Mouse (Mus musculus) lung, adult 2 months (tissue): Measurements from ENCODE around the gene AC153137.1. TPM values are rescaled to one million over a fixed set of nuclear protein-coding genes. Genes with fewer than 3 reads are reported as not detected.
"Not testable (repeated sequence)": the region's sequence is repeated elsewhere in the genome, so short reads cannot be mapped to it uniquely, and the experiment has no call there.

ENCODE experiments used
- DNase-seq: peaks from one replicate; pipeline ENCODE4 v3.0.0; 2022
- H3K4me1 ChIP-seq: fragments of 200-500 bp; 2 replicates; pipeline ENCODE4 v1.6.1; 2011; ENCODE audit warnings: low read length; ENCODE audit not compliant: control insufficient read depth, insufficient read depth
- H3K4me3 ChIP-seq: fragments of 200-500 bp; replicated peaks from 2 replicates; pipeline ENCODE3; 2011; ENCODE audit warnings: low read depth, mild to moderate bottlenecking, control low read depth, low read length; ENCODE audit errors: extremely low read depth
- CTCF ChIP-seq: fragments of 200-500 bp; IDR thresholded peaks from 2 replicates; pipeline ENCODE4 v1.5.1; 2011; ENCODE audit warnings: mild to moderate bottlenecking, low read length, control low read depth; ENCODE audit not compliant: insufficient read depth
- POLR2A ChIP-seq: fragments of 200-500 bp; IDR thresholded peaks from 2 replicates; pipeline ENCODE4 v1.6.1; 2011; ENCODE audit warnings: low read depth, mild to moderate bottlenecking, control low read depth, low read length, borderline replicate concordance; ENCODE audit errors: extremely low read depth
- WGBS: fragments of 180-500 bp; shearing (Covaris S2); methylation state at CpG from one replicate; pipeline ENCODE4 v1.1.7; 2018; 5-methylcytosine and 5-hydroxymethylcytosine counted together
- polyA plus RNA-seq: library from polyadenylated mRNA; depleted of rRNA; stranded (reverse); fragments of >200 nt; gene quantifications from 2 replicates; pipeline ENCODE4 v1.2.3, GENCODE M21; 2012; rRNA removed

The AC153137.1 gene
- polyA plus RNA-seq, result not detected in 2 replicates

DNA sequence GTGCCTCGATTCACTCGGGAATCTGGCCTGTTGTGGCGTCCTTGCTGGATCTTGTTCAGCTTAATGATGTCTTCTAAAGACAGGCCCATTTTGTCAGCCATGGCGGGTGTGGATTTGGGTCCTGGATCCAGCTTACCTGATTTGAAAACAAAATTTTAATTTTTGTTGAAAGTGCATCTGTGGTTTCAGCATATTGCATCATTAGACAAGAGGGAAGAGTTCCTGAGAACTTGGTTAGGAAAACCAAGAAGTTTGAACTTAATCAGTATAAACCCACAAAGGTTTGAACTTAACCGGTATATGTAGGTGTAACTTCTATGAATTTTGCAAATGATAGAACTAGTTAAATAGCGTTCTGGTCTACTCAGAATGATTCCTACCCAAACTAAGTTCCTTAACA lies at the start of gene AC153137.1:
TSS of gene AC153137.1 (minus strand) at position 101 of the 400 bp plus-strand sequence.
- not testable (repeated sequence) for H3K4me3 ChIP-seq, DNase-seq, H3K4me1 ChIP-seq
- WGBS, result 84% methylated on average over 6 of the region's 6 CpGs

DNA sequence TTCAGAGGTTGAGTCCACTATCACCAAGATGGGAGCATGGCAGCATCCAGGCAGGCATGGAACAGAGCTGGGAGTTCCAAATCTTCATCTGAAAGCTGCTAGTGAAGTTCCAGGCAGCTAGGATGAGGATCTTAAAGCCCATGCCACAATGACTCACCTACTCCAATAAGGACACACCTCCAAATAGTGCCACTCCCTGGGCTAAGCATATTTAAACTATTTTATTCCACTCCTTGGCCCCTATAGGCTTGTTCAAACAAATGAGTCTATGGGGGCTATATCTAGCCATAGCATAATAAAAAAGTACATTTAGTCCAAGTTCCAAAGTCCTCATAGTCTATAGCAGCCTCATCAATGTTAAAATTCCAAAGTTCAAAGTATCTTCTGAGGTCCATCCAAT lies 45.4 kb upstream of the AC153137.1 start:
- H3K4me1 ChIP-seq, result no peaks in the 10 kb centered on the region
- DNase-seq, result no peak
- no peak overlapping the region for H3K4me3 ChIP-seq
- TF ChIP-seq POLR2A (no peak), CTCF (no peak)

DNA sequence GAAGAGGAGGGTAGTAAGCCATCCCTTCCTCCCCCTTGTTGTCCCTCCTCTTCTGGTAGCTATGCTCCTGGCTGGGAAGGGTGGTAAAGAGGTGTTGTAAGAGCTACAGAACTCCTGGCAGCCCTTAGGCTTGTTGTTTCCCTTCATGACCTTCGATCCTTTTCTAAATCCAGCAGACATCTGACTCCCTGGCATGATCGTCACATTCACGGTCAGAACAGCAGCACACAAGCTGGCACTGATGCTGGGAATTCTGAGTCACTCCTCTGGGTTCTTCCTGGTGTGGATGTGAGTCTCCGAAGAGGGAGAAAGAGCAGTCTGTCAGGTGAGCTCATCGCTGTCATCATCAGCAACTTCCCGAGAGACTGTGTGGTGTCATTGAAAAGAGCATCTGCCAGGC lies 41.5 kb upstream of the AC153137.1 start:
- H3K4me1 ChIP-seq, result no peaks in the 10 kb centered on the region
- no peak for DNase-seq
- WGBS, result 43% methylated on average over 6 of the region's 6 CpGs
- H3K4me3 ChIP-seq, result no peak overlapping the region
- TF ChIP-seq CTCF, result no peak
- TF ChIP-seq POLR2A, result no peak

DNA sequence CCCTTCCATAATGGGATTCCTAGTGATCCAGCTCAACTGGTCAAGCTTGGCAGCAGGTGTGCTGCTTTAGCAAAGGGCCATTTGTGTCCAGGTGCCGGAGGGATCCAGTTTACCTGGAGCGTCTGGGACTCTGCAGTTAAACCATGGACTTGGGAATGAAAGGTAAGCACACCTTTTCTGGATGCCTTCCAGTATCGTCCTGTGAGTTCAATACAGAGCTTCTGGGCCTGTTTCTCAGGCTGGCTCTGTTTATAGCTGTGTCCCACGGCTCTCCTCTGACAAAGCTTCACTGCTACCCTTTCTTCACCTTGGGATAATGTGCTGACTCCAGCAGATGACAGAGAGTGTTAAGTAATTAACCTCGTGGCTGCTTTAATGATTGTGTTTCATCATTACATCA lies 39.6 kb upstream of the AC153137.1 start:
- TF ChIP-seq POLR2A (no peak), CTCF (no peak)
- Histone ChIP-seq H3K4me1 (no peaks in the 10 kb centered on the region), H3K4me3 (no peak overlapping the region)
- DNase-seq, result no peak
- 70% methylated on average over 5 of the region's 5 CpGs for WGBS

DNA sequence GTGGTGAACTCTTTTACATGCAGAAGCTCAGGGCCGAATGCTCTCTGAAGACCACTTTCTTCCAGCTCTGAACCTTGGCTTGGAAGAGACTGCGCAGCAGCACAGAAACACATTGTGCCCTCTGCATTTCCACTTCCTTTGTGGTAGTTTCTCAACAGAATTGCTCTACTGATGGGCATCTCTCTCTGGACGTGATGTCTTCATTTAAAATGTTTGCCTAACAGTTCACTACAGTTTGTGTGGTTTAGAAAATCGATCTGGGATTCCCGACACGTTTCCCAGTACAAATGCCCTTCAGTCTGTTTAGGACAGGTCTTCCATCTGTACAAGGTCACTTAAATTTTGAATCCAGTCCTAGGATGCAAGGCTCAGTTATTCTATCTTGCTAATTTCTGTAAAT lies 38.3 kb upstream of the AC153137.1 start:
- WGBS, result 73% methylated on average over 6 of the region's 6 CpGs
- no peak overlapping the region for H3K4me3 ChIP-seq
- H3K4me1 ChIP-seq, result no peaks in the 10 kb centered on the region
- DNase-seq, result no peak
- TF ChIP-seq POLR2A (no peak), CTCF (no peak)

DNA sequence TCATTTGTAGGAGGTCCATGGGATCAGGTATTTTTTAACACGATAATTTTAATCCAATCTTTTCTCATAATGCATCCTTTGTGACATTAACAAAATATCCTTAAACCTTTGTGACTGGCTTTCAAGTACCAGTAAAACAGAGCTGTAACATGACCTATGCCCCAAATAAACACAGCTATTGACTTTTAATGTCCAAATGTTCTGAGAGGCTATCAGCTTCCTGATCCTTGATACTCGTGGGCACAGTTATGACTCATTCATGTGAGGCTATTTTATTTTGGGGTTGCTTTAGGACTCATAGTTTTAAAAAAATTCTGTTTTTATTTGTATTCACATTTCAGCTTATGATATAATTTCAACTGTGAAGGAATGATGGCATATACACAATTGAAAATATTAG lies 37.5 kb upstream of the AC153137.1 start:
- no peak for TF ChIP-seq POLR2A
- 34% methylated on average over 2 of the region's 2 CpGs for WGBS
- DNase-seq, result no peak
- H3K4me3 ChIP-seq, result no peak overlapping the region
- H3K4me1 ChIP-seq, result no peaks in the 10 kb centered on the region

DNA sequence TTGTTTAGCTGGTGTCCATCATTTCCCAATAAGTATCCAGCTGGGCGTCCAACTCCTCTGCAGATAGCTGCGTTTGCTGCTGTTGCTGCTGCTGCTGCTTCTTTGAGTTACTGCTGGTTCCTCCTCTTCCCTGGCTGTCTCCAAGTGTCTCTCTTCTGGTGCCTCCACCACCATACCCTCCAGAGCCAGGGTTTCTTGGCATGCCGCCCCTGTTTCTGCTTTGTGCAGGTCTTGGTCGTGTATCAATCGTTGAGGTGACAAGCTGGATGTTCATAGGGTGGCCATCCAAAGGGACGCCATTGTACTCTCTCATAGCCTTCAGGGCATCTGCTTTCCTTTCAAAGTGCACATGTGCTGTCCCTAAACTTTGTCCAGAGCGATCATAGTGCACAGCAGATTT lies 529 bp downstream of the AC153137.1 start:
- H3K4me3 ChIP-seq, H3K4me1 ChIP-seq, DNase-seq: not testable (repeated sequence)
- WGBS, result 84% methylated on average over 7 of the region's 7 CpGs

DNA sequence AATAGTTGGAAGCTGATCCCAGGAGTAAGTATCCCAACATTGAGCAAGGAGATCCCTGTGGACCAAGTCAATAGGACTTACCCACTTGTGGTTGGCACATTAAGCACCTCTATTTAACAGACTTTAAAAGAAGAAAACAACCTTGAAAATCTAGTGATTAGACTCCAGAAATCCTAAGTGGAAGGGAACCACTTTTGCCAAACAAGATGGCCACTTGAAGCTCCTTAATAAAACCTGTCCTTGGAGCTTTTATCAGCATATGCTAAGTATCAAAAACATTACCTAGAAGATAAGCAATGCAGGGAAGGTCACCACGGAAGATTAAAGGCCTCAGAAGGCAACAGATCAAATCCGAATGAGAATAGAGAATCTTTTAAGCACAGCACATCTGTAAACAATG lies 26.0 kb downstream of the AC153137.1 start:
- WGBS, result 60% methylated on average over 2 of the region's 2 CpGs
- TF ChIP-seq POLR2A (no peak), CTCF (no peak)
- Histone ChIP-seq H3K4me3 (no peak overlapping the region), H3K4me1 (peaks cover 3% of the 10 kb centered on the region; the same call in 1 of the 2 replicates)
- no peak for DNase-seq

DNA sequence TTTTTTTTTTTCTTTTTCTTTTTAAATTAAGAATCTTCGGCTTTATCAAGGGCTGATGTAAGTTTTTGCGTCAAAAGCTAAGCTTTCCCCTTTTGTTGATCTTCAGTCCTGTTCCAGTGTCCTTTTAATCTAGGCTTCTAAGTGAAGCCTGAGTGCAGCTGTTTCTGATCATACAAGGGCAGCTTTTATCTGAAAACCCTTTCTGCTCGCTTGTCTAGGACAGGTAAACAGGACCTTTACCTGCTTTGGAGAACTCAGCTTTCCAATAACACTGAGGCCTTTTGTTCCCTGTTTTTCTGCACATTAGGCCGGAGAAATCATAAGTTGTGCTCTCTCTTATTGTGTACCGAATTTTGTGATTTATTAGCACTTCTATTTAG lies 27.3 kb downstream of the AC153137.1 start:
- TF ChIP-seq POLR2A, result no peak
- no peak for TF ChIP-seq CTCF
- peaks cover 3% of the 10 kb centered on the region; the same call in 1 of the 2 replicates for H3K4me1 ChIP-seq
- peak overlapping the region; percentile 34 for H3K4me3 ChIP-seq
- DNase-seq, result no peak
- 30% methylated on average over 5 of the region's 5 CpGs for WGBS

DNA sequence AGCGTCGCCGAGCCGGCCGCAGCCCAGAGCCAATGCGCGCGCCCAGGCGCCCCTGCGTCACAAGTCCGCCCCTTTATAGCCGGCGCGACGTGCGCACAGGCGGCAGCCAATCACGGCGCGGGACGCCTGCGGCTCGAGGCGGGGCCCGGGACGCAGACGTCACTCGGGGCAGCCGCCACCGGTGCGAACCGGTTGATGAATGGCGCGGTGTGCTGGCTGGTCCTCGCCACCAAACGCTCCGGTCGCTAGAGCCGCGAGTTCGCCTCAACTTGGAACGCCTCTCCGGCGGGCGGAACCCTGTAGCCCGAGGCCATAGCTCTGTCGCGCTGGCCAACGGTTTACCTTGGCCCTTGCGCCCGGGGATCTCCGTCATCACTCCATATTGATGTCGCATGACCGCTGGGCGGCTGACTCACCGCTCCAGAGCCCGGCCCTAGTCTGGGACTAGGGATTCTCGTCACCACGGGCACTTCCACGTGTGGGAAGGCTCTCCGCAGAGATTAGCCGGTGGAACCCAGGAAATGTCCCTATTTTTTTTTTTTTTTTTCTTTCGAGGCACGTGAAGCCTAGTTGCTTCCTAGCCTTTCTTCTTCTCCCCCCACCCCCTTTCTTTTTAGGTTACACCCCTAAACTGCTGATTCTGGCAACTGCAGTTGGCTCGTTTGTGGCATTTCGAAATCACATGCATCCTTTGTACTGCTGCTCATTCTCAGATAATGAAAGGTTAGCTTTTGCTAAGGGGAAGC lies 27.9 kb downstream of the AC153137.1 start:
- peak; percentile 71; the same call in 1 of the 2 replicates for TF ChIP-seq POLR2A
- TF ChIP-seq CTCF, result no peak
- Histone ChIP-seq H3K4me1 (peaks cover 3% of the 10 kb centered on the region; the same call in 1 of the 2 replicates), H3K4me3 (peak overlapping the region; percentile 82)
- peak; percentile 95 for DNase-seq
- WGBS, result under 1% methylated on average over 65 of the region's 66 CpGs
